Mouse (Mus musculus) liver, embryonic 14.5 days (tissue): ENCODE results near the gene Bcl2l11. TPM values are rescaled to one million over a fixed set of nuclear protein-coding genes. Genes with fewer than 3 reads are reported as not detected.

Experiments used
- ATAC-seq: fragments of 200-750 bp; cut with Nextera tagmentation; 2 replicates; pipeline ENCODE4 v1.8.0; 2017; ENCODE audit warnings: moderate number of reproducible peaks, mild to moderate bottlenecking, moderate library complexity; ENCODE audit not compliant: insufficient read depth
- DNase-seq, 3 experiments: peaks; one replicate each; pipeline ENCODE4 v3.0.0-alpha.2; 2012 to 2013; ENCODE audit warnings: low read depth in 3 of 3, low spot score in 3 of 3
- H3K27ac ChIP-seq: fragments of 300-500 bp; sonication (generic); 2 replicates; pipeline ENCODE4 v1.5.1; 2014; ENCODE audit warnings: moderate library complexity, mild to moderate bottlenecking, control low read depth, inconsistent platforms
- H3K27me3 ChIP-seq: fragments of 300-500 bp; sonication (generic); 2 replicates; pipeline ENCODE4 v1.6.1; 2014; ENCODE audit warnings: mild to moderate bottlenecking, low read length, moderate library complexity; ENCODE audit not compliant: control insufficient read depth, insufficient read depth
- H3K36me3 ChIP-seq: fragments of 300-500 bp; sonication (generic); replicated peaks from 2 replicates; pipeline ENCODE4 v1.6.1; 2014; ENCODE audit warnings: low read depth; ENCODE audit not compliant: control insufficient read depth, insufficient read depth
- H3K4me1 ChIP-seq, 2 experiments: fragments of 200-500 bp in 1 of 2; fragments of 300-500 bp in 1 of 2; sonication (generic) in 1 of 2; replicated peaks; 2 replicates each; pipeline ENCODE4 v1.6.1; 2012 to 2014; ENCODE audit warnings: antibody characterized with exemption in 1 of 2, inconsistent platforms in 1 of 2, low read length in 1 of 2; ENCODE audit not compliant: control insufficient read depth in 2 of 2, insufficient read depth in 2 of 2
- H3K4me2 ChIP-seq: fragments of 300-500 bp; sonication (generic); 2 replicates; pipeline ENCODE4 v1.6.1; 2014; ENCODE audit warnings: low read depth, mild to moderate bottlenecking, control low read depth, moderate library complexity
- H3K4me3 ChIP-seq, 2 experiments: fragments of 200-500 bp in 1 of 2; fragments of 300-500 bp in 1 of 2; sonication (generic) in 1 of 2; 2 replicates each; pipeline ENCODE4 v1.5.1; 2012 to 2014; ENCODE audit warnings: low read depth in 2 of 2, low read length in 2 of 2, mild to moderate bottlenecking in 2 of 2, control low read depth in 1 of 2, inconsistent platforms in 1 of 2, moderate library complexity in 1 of 2; ENCODE audit not compliant: insufficient read depth in 1 of 2
- H3K9ac ChIP-seq: fragments of 300-500 bp; sonication (generic); replicated peaks from 2 replicates; pipeline ENCODE4 v1.6.1; 2014; ENCODE audit warnings: mild to moderate bottlenecking, control low read depth, moderate library complexity
- H3K9me3 ChIP-seq: fragments of 300-500 bp; sonication (generic); 2 replicates; pipeline ENCODE4 v1.6.1; 2016; ENCODE audit warnings: low read length, mixed read lengths; ENCODE audit not compliant: control insufficient read depth
- CTCF ChIP-seq: IDR thresholded peaks from 2 replicates; pipeline ENCODE4 v1.5.1; 2016; ENCODE audit warnings: antibody characterized with exemption, low read depth, control low read depth
- EP300 ChIP-seq: IDR thresholded peaks from 2 replicates; pipeline ENCODE4 v1.6.1; 2016; ENCODE audit warnings: antibody characterized with exemption, low read depth
- WGBS: fragments of 180-500 bp; shearing (Covaris S2); extraction: QIAGEN DNeasy Blood & Tissue Kit; methylation state at CpG from one replicate; pipeline ENCODE4 v1.1.7; 2014; ENCODE audit not compliant: insufficient replicate concordance; 5-methylcytosine and 5-hydroxymethylcytosine counted together
- polyA plus RNA-seq, 2 experiments: library from polyadenylated mRNA; depleted of rRNA in 1 of 2; stranded (reverse) in 1 of 2; unstranded in 1 of 2; fragments of >200 nt; fragmentation: Nextera tagmentation in 1 of 2; extraction: Ambion mirVana in 1 of 2; gene quantifications; 2 replicates each; pipeline versions ENCODE4 v1.2.1 to v1.2.3; 2012 to 2014

Bcl2l11 gene
- polyA plus RNA-seq, 2 experiments = 3.3 to 4.5 TPM

DNA sequence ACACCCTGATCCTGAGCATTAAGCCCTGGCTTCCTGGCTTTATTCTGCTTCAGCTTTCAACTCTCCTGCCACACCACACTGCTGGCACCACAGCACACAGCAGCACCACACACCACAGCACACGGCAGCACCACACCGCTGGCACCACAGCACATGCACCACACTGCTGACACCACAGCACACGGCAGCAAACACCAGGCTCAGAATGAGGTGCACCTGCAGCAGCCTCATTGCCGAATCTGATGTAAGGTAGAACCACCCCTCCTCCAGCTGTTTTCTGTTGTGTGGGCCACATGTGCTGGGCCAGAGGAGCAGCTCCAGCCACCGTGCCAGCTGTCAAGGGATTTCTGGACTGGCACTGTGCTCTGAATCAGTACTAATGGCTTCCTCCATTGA lies 30.2 kb downstream of the Bcl2l11 start:
- DNase-seq (no peak), ATAC-seq (peak; percentile 34; the same call in 1 of the 2 replicates)
- peak overlapping the region; percentile 54 for H3K4me2 ChIP-seq
- H3K4me1 ChIP-seq = peaks cover 29 to 41% of the 10 kb centered on the region in 2 experiments
- no peak overlapping the region for H3K4me3 ChIP-seq
- no peaks in the 10 kb centered on the region for H3K36me3 ChIP-seq
- H3K27me3 ChIP-seq = no peaks in the 10 kb centered on the region
- WGBS = 63% methylated on average over 5 of the region's 5 CpGs
- no peak for TF ChIP-seq EP300
- TF ChIP-seq CTCF = no peak
- peak overlapping the region; percentile 18; the same call in 1 of the 2 replicates for H3K27ac ChIP-seq
- H3K9me3 ChIP-seq = no peaks in the 10 kb centered on the region
- H3K9ac ChIP-seq = 0 out of 2 replicates have a peak overlapping the region, but pooled peaks have one; percentile 16

GRCm38 (mm10) chr2:128156557-128157412 lies 30.9 kb downstream of the Bcl2l11 start:
- H3K4me3 ChIP-seq = no peak overlapping the region
- ATAC-seq (peak; percentile 85), DNase-seq (peak in 1 of 3 experiments; percentile 42)
- no peaks in the 10 kb centered on the region for H3K36me3 ChIP-seq
- H3K4me1 ChIP-seq = peaks cover 29 to 41% of the 10 kb centered on the region in 2 experiments
- H3K27me3 ChIP-seq = no peaks in the 10 kb centered on the region
- TF ChIP-seq EP300 (peak; percentile 59), CTCF (no peak)
- no peaks in the 10 kb centered on the region for H3K9me3 ChIP-seq
- H3K4me2 ChIP-seq = peak overlapping the region; percentile 54
- WGBS = 21% methylated on average over 12 of the region's 12 CpGs
- 0 out of 2 replicates have a peak overlapping the region, but pooled peaks have one; percentile 16 for H3K9ac ChIP-seq
- H3K27ac ChIP-seq = peak overlapping the region; percentile 18; the same call in 1 of the 2 replicates

DNA sequence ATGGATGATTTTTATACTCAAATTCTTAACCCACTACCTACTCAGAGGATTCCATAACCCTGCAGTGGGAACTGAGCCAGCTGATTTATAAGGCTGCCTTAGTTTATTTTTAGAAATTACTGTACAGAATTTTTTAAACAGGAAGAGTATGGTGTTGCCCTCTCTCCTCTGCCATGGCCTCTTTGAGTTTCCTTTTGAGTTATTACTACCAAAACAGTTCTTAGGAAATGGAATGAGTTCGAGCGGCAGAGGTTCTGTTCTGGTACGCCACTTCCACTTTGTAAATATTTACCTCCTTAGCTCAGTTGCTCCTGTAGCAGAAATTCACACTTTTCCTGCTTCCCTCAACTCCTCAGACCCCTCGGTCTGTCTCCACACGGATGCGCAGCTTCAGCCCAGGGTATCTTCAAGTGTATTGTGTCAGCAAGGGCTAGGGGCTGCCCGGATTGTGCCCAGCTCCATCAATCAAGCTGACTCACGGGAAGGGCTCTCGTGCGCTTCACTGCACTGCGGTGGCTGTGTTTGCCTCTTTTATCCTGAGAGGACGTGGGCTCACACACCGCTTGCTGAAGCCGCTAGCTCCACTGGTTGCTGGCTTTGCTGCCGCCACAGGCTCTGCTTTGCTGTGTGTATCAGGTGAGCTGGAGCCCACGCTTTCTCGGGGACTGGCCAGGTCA lies 33.0 kb downstream of the Bcl2l11 start:
- Histone ChIP-seq H3K4me3 (no peak overlapping the region), H3K27ac (no peak overlapping the region), H3K9me3 (no peaks in the 10 kb centered on the region), H3K27me3 (no peaks in the 10 kb centered on the region), H3K4me2 (no peak overlapping the region), H3K36me3 (no peaks in the 10 kb centered on the region), H3K4me1 (peaks cover 19 to 31% of the 10 kb centered on the region in 2 experiments), H3K9ac (no peak overlapping the region)
- ATAC-seq = no peak
- DNase-seq = no peak
- TF ChIP-seq EP300 = no peak
- no peak for TF ChIP-seq CTCF
- 70% methylated on average over 17 of the region's 17 CpGs for WGBS

- Histone ChIP-seq H3K27me3 (no peaks in the 10 kb centered on the region), H3K27ac (no peak overlapping the region), H3K36me3 (no peaks in the 10 kb centered on the region), H3K9ac (no peak overlapping the region), H3K4me1 (peaks cover 19 to 30% of the 10 kb centered on the region in 2 experiments), H3K4me3 (no peak overlapping the region), H3K4me2 (no peak overlapping the region), H3K9me3 (no peaks in the 10 kb centered on the region)
- DNase-seq = no peak
- WGBS = 65% methylated on average over 7 of the region's 7 CpGs
- TF ChIP-seq CTCF (no peak), EP300 (no peak)
- ATAC-seq = no peak
Measured at GRCm38 (mm10) chr2:128159619-128160125, 33.8 kb downstream of the Bcl2l11 start.

- no peak for ATAC-seq
- DNase-seq = no peak
- no peak for TF ChIP-seq EP300
- TF ChIP-seq CTCF = no peak
- Histone ChIP-seq H3K4me3 (no peak overlapping the region), H3K9ac (no peak overlapping the region), H3K36me3 (no peaks in the 10 kb centered on the region), H3K4me2 (no peak overlapping the region), H3K27ac (no peak overlapping the region), H3K4me1 (peaks cover 13 to 16% of the 10 kb centered on the region in 2 experiments), H3K9me3 (no peaks in the 10 kb centered on the region), H3K27me3 (no peaks in the 10 kb centered on the region)
- 75% methylated on average over 8 of the region's 8 CpGs for WGBS
Measured at GRCm38 (mm10) chr2:128163177-128163576, 37.3 kb downstream of the Bcl2l11 start.
